Mouse (Mus musculus) forebrain, embryonic 15.5 days (tissue): ENCODE measurements around the gene Gmpr. TPM values are rescaled to one million over a fixed set of nuclear protein-coding genes. Genes with fewer than 3 reads are reported as not detected.

Source experiments
- ATAC-seq: fragments of 200-750 bp; cut with Nextera tagmentation; replicated peaks from 2 replicates; pipeline ENCODE4 v1.8.0; 2017; ENCODE audit warnings: mild to moderate bottlenecking, moderate TSS enrichment, moderate library complexity
- H3K27ac ChIP-seq: fragments of 300-500 bp; sonication (generic); replicated peaks from 2 replicates; pipeline ENCODE4 v1.5.1; 2015; ENCODE audit warnings: mild to moderate bottlenecking, inconsistent platforms
- H3K27me3 ChIP-seq: fragments of 300-500 bp; sonication (generic); 2 replicates; pipeline ENCODE4 v1.6.1; 2015; ENCODE audit warnings: inconsistent platforms
- H3K36me3 ChIP-seq: fragments of 300-500 bp; sonication (generic); 2 replicates; pipeline ENCODE4 v1.6.1; 2015; ENCODE audit warnings: mild to moderate bottlenecking, inconsistent platforms
- H3K4me1 ChIP-seq: fragments of 300-500 bp; sonication (generic); 2 replicates; pipeline ENCODE4 v1.6.1; 2015; ENCODE audit warnings: inconsistent platforms
- H3K4me2 ChIP-seq: fragments of 300-500 bp; sonication (generic); replicated peaks from 2 replicates; pipeline ENCODE4 v1.6.1; 2015; ENCODE audit warnings: mild to moderate bottlenecking, inconsistent platforms
- H3K4me3 ChIP-seq: fragments of 300-500 bp; sonication (generic); 2 replicates; pipeline ENCODE4 v1.5.1; 2015; ENCODE audit warnings: mild to moderate bottlenecking, inconsistent platforms
- H3K9ac ChIP-seq: fragments of 300-500 bp; sonication (generic); replicated peaks from 2 replicates; pipeline ENCODE4 v1.6.1; 2015; ENCODE audit warnings: mild to moderate bottlenecking, inconsistent platforms
- H3K9me3 ChIP-seq: fragments of 300-500 bp; sonication (generic); 2 replicates; pipeline ENCODE4 v1.6.1; 2016; ENCODE audit warnings: inconsistent platforms
- WGBS: fragments of 180-500 bp; shearing (Covaris S2); methylation state at CpG from one replicate; pipeline ENCODE4 v1.1.7; 2015; ENCODE audit warnings: mixed read lengths; 5-methylcytosine and 5-hydroxymethylcytosine counted together
- polyA plus RNA-seq: library from polyadenylated mRNA; unstranded; fragments of >200 nt; fragmentation: Nextera tagmentation; extraction: Ambion mirVana; gene quantifications from 2 replicates; pipeline ENCODE4 v1.2.1, GENCODE M21; 2015

Gmpr gene
- polyA plus RNA-seq, 1 experiment from 2014 or later: 23.0 TPM

- WGBS: 90% methylated on average over 5 of the region's 5 CpGs
- Histone ChIP-seq H3K9me3 (no peaks in the 10 kb centered on the region), H3K36me3 (no peaks in the 10 kb centered on the region), H3K9ac (no peak overlapping the region), H3K27me3 (no peaks in the 10 kb centered on the region), H3K27ac (no peak overlapping the region), H3K4me3 (no peak overlapping the region), H3K4me1 (no peaks in the 10 kb centered on the region), H3K4me2 (no peak overlapping the region)
- ATAC-seq: no peak
Observed at GRCm38 (mm10) chr13:45583061-45583460, 75.8 kb downstream of the Gmpr start.

GRCm38 (mm10) chr13:45590898-45591297, 83.7 kb downstream of the Gmpr start:
- no peak overlapping the region for H3K4me3 ChIP-seq
- no peaks in the 10 kb centered on the region for H3K27me3 ChIP-seq
- 0 out of 2 replicates have a peak, but pooled peaks cover 3% of the 10 kb centered on the region for H3K4me1 ChIP-seq
- H3K4me2 ChIP-seq: no peak overlapping the region
- H3K9ac ChIP-seq: no peak overlapping the region
- no peak overlapping the region for H3K27ac ChIP-seq
- no peaks in the 10 kb centered on the region for H3K36me3 ChIP-seq
- no peak for ATAC-seq
- H3K9me3 ChIP-seq: no peaks in the 10 kb centered on the region

GRCm38 (mm10) chr13:45593914-45594313, 86.7 kb downstream of the Gmpr start:
- Histone ChIP-seq H3K4me2 (no peak overlapping the region), H3K27me3 (no peaks in the 10 kb centered on the region), H3K4me1 (0 out of 2 replicates have a peak, but pooled peaks cover 3% of the 10 kb centered on the region), H3K4me3 (no peak overlapping the region), H3K36me3 (no peaks in the 10 kb centered on the region), H3K27ac (no peak overlapping the region), H3K9me3 (no peaks in the 10 kb centered on the region), H3K9ac (no peak overlapping the region)
- no peak for ATAC-seq
- WGBS: 51% methylated on average over 1 of the region's 1 CpGs

GRCm38 (mm10) chr13:45595416-45595815, 88.2 kb downstream of the Gmpr start:
- H3K36me3 ChIP-seq: no peaks in the 10 kb centered on the region
- ATAC-seq: no peak
- H3K4me2 ChIP-seq: no peak overlapping the region
- H3K9me3 ChIP-seq: no peaks in the 10 kb centered on the region
- peaks cover 7% of the 10 kb centered on the region; the same call in 1 of the 2 replicates for H3K4me1 ChIP-seq
- no peak overlapping the region for H3K9ac ChIP-seq
- no peak overlapping the region for H3K4me3 ChIP-seq
- WGBS: 66% methylated on average over 7 of the region's 7 CpGs
- H3K27ac ChIP-seq: no peak overlapping the region
- no peaks in the 10 kb centered on the region for H3K27me3 ChIP-seq

- Histone ChIP-seq H3K4me3 (no peak overlapping the region), H3K9me3 (no peaks in the 10 kb centered on the region), H3K4me1 (peaks cover 12% of the 10 kb centered on the region; the same call in 1 of the 2 replicates), H3K36me3 (no peaks in the 10 kb centered on the region), H3K27me3 (no peaks in the 10 kb centered on the region), H3K4me2 (no peak overlapping the region), H3K27ac (peak overlapping the region; percentile 12), H3K9ac (no peak overlapping the region)
- ATAC-seq: no peak
- WGBS: 14% methylated on average over 2 of the region's 2 CpGs
Observed at GRCm38 (mm10) chr13:45599831-45600230, 92.6 kb downstream of the Gmpr start.

- H3K9ac ChIP-seq: no peak overlapping the region
- H3K4me3 ChIP-seq: no peak overlapping the region
- H3K9me3 ChIP-seq: no peaks in the 10 kb centered on the region
- H3K36me3 ChIP-seq: no peaks in the 10 kb centered on the region
- WGBS: 15% methylated on average over 6 of the region's 6 CpGs
- H3K27me3 ChIP-seq: no peaks in the 10 kb centered on the region
- H3K4me2 ChIP-seq: no peak overlapping the region
- H3K4me1 ChIP-seq: peaks cover 10% of the 10 kb centered on the region; the same call in 1 of the 2 replicates
- peak overlapping the region; percentile 12 for H3K27ac ChIP-seq
- ATAC-seq: no peak
Observed at GRCm38 (mm10) chr13:45600443-45600842, 93.2 kb downstream of the Gmpr start.

Other genes starting within 250 kb of the Gmpr start
- gene Mylip, start 117.7 kb upstream of the Gmpr start, polyA plus RNA-seq: 4.0 and 5.2 TPM in 2 replicates